Mouse (Mus musculus) heart, postnatal 14 days (tissue): ENCODE measurements around the gene Phb2. TPM values are rescaled to one million over a fixed set of nuclear protein-coding genes. Genes with fewer than 3 reads are reported as not detected.

Experiments used
- DNase-seq, 2 experiments: peaks; one replicate each; pipeline ENCODE4 v3.0.0; 2021 to 2022
- intact Hi-C: fragments of 180-260 bp; cut with DNase I; formaldehyde crosslinking; loops from one replicate; pipeline ENCODE4 v1.15.1; 2025
- total RNA-seq, 2 experiments: library from RNA; stranded (reverse); gene quantifications; 2 replicates each; pipeline ENCODE4 v1.2.3; 2021

Phb2 gene
- total RNA-seq, 2 experiments from 2014 or later, result 326 to 358 TPM

DNA sequence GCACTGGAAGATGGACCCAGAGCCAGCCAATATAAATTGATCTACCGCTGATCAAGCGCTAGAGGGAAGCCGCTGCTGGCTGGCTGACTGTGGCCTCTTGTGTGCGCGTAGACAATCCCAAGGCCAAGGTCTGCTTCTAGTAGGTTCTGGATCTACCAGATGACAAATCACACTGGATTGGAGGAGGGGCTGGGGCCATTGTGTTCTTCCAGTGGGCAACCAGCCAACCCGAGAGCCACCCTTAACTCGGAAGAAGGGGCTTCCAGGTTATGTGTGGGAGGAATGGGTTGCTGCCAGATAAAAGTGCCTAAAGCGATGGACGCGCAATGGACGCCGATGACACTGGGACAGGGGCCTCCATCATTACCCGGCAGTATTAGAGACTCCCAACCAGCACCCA lies 5.8 kb downstream of the Phb2 start:
- intact Hi-C loops, result loop anchor here (10.0 kb wide), 1 partner anchor 297 kb away; no protein-coding TSS in a partner anchor

DNA sequence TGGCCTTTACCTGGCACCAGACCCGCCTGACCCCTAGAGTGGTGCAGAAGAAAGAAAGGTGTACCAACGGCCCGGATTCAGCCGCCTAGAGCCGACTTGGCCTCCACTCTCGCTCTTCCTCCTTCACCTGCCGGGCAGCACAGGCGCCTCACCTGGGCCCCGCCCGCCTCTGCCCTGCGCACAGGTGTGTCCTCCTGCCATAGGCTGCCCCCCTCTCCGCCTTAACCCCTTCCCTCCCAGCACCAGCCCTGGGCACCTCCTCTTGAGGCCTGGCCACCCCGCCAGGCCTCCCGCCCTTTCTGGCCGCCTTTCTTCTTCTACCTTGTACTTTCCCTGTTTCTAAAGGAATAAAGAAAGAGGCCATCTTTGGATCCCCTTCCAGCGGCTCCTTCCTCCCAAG lies 6.6 kb downstream of the Phb2 start:
- intact Hi-C loops, result loop anchor here (10.0 kb wide), 1 partner anchor 296 kb away; no protein-coding TSS in a partner anchor
- no peak for DNase-seq

More for the DNA sequence above, 5.8 kb downstream of the Phb2 start:
- no peak for DNase-seq

DNA sequence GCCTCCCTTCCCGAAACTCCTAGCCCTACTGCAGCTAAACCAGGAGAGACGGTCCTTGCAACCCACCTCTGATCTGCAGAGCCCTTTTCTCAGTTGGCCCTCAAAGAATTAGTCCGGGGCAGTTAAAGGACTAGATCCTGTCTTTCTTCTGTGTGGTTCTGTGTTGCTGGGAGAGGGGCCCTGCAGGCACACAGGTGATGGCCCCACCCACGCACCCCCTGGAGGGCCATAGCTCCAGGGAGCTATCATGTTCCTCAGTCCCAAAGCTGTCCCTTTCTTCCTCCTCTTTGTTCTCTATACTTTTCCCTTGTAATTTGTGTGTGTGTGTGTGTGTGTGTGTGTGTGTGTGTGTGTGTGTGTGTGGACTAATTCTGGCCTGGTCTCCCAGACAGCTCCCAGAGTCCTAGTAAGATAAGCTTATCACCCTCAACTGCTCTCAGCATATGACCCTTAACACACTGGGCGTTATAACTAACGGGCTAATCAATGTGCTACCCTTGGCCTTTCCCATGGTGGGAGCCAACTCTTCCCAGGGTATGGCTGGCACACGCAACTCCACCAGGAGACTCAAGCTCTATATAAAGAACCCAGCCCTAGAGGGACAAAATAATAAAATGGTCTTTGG lies 7.3 kb downstream of the Phb2 start:
- intact Hi-C loops, result loop anchor here (10.0 kb wide), 1 partner anchor 295 kb away; no protein-coding TSS in a partner anchor
- DNase-seq, result peak in 1 of 2 experiments; percentile 31

DNA sequence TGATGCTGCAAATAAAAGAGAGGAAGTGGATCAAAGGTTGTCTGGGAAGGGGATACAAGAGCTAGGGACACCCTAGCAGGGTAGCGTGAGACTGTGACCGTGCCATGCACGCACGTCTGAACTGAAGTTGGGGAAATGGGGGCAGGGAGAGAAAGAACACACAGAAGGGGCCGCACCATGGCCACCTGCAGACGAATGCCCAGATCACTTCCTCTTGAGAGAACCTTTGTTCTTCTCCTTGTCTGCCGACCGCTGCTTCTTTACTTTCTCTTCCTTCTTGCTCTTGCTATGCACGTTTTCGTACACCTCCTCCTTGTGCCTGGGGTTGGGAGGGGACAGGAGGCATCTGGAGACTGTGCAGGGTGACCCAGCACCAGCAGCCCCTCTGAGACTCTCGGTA lies 8.8 kb downstream of the Phb2 start:
- intact Hi-C loops, result loop anchor here (2.0 kb wide), 1 partner anchor 18 kb away; the partner anchor contains the start of gene Ptpn6

DNA sequence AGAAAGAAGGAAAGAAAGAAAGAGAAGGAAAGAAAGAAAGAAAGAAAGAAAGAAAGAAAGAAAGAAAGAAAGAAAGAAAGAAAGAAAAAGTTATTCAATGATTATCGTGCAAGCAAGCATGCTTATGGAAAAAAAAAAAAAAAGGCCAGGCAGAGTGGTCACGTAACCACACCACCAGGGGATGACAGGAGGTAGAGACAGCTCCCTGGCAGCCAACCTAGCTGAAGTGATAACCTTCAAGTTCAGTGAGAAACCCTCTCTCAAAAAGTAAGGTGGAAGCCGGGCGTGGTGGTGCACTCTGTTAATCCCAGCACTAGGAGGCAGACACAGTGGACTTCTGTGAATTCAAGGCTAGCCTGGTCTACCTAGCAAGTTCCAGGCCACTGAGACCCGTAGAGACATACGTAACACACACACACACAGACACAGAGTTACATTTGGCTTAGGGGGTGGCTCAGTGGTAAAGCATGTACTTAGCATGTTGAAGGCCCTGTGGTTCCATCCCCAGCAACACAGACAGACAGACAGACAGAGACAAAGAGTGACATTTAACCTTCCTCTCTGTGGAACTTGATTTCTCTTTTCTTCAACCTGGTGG lies 10.8 kb downstream of the Phb2 start:
- DNase-seq, result peak in 1 of 2 experiments; percentile 51
- intact Hi-C loops, result no loop called here

More for the DNA sequence above, 8.8 kb downstream of the Phb2 start:
- no peak for DNase-seq

DNA sequence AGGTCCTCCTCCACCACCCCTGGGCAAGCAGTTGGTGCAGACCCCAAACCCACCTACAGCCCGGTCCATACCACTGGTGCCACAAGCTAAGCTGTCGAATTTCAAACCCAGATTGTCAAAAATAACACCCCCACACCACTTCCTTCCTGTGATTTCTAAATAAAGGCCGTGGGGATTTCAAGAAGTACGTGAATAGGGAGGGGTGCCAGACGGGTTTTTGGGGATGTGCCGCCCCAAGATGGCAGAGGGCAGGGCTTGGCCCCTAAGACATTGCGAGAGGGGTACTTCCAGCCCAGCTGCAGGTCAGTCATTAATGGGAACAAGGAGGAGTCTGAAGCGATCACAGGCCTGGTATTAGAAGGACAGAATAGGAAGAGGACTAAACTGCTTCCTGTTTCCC lies 11.4 kb downstream of the Phb2 start:
- intact Hi-C loops, result no loop called here

DNA sequence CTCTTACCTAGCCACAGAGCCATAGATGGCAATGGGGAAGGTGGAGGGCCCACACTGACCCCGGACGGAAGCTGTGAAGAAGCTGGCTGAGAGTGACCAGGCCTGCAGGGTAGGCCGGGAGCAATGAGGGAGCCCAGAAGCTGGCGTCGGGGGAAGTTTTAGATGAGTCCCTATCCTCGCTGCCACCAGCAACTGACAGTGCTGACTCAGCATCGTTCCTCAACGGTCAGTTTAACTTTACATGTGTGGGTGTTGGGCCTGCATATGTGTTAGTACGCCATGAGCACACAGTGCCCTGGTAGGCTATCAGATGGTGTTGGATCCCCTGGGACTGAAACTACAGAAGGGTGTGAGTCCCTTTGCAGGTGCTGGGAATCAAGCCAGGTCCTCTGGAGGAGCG lies 12.3 kb downstream of the Phb2 start:
- intact Hi-C loops, result no loop called here
- no peak for DNase-seq

More for the DNA sequence above, 11.4 kb downstream of the Phb2 start:
- no peak for DNase-seq

DNA sequence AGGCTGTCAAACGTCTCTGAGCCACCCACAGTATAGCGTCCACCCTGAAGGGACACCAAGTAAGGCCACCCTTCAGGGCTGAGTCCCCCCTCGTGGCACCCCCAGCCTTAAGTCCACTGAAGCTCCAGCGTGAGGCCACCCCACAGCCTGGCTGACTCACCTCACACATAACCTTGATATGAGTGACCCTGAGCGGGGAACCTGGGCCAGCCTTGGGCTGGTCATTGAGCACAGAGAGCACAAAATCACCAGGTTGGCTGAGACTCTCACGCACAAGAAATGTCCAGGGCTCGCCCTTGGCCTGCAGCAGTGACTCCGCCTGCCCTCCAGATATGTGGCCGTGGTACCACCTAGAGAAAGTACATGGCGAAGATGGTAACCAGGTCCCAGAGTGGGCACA lies 16.5 kb downstream of the Phb2 start:
- no peak for DNase-seq
- intact Hi-C loops, result no loop called here

DNA sequence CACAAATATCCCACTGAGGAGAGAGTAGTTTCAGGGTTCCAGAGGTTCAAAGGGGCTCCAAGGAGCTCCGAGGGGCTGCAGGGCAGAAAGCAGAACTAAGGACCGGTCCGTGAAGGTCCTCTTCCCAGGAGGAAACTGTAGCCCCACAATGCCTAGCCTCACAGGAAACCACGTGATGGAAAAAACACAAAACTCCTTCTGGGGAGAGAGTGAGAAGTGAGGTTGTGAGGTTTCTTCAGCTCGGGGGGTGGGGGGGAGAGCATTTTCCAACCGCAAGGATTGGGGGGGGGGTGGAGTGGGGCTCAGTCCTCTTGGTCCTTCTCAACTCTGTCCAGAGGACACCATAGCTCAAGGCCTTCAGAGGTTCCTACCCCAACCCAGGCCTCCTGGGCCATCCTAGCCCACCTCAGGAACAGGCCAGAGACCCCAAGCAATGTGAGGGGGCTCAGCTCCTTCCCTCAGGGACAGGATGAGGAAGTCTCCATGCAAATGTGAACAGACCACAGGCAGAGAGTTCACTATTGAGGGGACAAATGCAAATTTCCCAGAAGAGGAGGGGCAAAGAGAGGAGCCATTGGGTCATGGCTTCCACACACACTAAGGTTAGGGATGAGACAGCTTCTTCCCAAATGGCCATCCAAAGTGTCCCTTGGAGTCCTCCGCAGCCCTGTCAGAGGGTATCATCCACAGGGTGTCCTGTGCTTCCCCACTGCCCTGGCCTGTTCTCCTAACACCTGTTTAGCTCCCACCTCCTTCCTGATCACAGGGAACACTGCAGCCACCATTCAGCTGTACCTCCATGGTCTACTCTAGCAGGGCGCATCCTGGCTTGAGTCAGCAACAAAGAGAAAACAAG lies 17.9 kb downstream of the Phb2 start:
- DNase-seq, result no peak
- intact Hi-C loops, result no loop called here

DNA sequence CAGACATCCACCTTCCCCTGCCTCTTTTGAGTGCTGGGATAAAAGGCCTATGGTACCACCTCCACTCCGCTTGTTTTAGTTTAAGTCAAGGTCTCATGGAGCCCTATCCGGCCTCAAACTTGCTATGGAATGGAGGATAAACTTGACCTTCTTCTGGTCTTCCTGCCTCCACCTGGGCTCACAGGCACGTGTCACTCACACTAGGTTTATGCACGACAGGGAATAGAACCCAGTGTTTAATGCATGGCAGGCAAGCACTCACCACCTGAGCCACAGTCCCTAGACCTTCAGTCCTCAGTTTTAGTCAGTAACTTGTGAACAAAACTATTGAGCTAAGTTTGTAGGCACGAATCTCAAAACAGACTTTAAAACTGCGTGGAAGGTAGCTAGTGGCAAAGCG lies 18.9 kb downstream of the Phb2 start:
- intact Hi-C loops, result no loop called here
- DNase-seq, result no peak

DNA sequence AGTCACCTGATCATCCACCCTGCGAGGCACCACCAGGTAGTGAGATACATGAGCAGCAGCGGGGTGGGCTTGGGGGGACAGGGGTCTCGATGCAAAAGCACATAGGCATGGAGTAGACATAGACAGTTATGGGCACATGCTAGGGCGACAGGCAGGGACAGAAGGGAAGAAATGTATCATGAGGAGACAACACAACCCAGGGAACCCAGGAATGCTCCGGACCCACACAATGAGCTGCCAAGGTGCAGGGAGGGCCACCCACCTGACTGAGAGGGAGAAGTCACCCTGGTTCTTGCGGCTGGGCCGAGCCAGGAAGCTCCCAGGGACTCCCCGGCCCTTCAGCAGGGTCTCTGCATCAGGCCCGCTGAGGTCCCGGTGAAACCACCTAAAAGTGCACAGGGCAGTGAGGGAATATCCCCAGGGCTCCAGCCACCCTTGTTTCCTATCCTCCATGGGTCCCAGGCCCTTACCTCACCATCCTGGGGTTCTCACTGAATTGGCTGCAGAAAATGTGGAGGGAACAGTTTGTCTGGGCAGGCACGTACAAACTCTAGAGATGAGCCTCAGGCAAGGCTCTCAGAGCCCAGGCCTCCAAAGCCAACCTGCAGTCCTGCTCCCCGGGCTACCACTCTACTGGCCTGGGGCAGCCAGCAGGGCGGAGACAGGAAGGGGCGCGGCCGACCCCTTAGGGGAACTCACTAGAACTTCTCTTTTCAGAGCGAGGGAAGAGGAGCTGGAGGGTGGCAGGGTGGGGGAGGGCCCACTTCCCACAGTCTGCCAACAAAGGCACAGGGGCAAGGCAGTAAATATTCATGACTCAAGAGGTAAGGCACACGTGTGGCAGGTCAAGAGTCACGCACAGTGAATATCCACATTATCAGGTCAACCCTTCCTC lies 20.6 kb downstream of the Phb2 start:
- DNase-seq, result peak; percentile 41 to 53
- intact Hi-C loops, result no loop called here

DNA sequence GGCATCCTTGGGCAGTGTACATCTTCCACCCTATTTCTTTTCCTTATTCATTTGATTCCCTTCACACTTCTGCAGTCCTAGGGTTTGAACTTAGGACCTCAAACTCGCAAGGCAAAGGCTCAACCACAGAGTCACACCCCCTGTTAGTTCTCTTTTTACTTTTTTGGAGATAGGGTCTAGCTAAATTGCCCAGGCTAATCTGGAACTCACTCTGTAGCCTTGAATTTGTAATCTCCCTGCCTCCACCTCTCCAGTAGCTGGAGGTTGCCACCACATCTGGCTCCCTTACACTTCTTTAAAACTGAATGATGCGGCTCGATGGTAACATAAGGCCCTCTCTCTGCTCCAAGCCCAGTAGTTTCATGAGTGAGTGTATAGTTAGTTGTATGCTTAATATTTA lies 22.3 kb downstream of the Phb2 start:
- DNase-seq, result no peak
- intact Hi-C loops, result no loop called here

DNA sequence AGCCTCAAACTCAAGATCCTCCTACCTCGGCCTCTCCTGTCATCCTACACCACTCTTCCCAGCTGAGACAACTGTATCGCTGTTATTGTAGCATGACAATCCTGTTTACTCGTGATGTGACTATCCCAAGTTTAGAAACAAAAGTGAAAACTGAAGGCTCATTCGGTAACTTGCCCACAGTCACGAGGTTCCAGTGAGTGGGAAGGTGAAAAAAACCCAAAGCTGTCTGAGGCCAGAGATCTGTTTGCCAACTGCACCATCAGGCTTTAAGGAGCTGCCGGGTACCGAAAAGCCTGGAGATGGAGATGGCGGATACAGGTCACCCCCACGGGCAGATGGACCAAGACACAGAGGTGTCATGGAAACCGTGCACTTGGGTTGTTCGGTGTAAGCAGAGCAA lies 24.9 kb downstream of the Phb2 start:
- intact Hi-C loops, result loop anchor here (5.0 kb wide), 1 partner anchor 165 kb away; the partner anchor contains the start of gene C1rb
- no peak for DNase-seq

DNA sequence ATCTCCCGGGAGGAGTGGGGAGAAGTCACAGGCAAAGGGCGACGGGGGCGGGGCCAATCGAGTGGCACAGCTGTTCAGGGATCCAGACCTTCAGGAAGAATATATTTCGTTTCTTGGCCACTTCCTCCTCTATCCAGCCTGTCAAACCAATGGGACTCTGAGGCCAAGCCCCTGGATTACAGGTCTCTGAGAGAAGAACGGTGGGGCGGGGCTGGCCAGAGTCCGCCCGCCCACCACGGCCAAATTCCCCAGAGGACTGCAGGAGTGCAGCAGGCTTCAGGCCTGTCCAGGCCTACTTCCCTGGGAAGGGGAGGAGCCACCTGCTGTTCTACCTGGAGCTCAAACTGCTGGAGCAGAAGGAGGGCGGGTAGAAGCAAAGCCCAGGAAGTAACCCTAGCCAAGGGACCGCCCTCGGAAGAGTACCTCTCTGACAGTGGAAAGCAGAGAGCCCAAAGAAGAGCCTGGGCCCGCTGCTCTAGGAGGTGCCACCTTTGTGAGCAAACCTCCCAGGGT lies 26.4 kb downstream of the Phb2 start, which contains the start of gene Ptpn6:
Gene Ptpn6, minus strand, starts transcription at position 204 of the 513 bp plus-strand sequence.
- intact Hi-C loops, result loop anchor here (2.0 to 5.0 kb wide), 2 partner anchors 18 to 166 kb away; partner anchors contain the start of gene C1rb
- peak in 1 of 2 experiments; percentile 36 for DNase-seq

DNA sequence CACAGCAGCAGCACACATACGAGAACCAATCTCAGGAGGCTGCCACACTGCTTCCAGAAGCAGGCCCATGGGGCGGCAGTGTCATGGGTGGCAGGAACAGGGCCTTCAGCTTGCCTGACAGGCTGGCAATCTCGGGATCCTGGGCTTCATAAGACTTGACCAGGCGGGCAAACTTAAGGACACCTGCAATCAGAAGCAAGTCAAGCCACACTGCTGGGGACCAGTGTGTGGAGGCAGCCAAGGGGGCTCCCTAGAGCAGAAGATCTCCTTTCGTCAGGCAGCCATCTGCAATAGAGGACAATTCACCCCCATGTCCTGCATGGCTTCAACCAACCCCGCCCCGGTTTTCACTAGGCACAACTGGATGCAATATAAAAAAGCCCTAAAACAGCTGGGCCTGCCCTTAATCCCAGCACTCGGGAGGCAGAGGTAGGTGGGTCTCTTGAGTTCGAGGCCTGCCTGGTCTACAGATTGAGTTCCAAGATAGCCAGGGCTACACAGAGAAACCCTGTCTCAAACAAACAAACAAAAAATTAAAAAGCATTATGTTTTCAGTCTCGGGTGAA lies 27.2 kb downstream of the Phb2 start:
- intact Hi-C loops, result loop anchor here (2.0 to 5.0 kb wide), 2 partner anchors 19 to 167 kb away; partner anchors contain the start of gene C1rb

DNA sequence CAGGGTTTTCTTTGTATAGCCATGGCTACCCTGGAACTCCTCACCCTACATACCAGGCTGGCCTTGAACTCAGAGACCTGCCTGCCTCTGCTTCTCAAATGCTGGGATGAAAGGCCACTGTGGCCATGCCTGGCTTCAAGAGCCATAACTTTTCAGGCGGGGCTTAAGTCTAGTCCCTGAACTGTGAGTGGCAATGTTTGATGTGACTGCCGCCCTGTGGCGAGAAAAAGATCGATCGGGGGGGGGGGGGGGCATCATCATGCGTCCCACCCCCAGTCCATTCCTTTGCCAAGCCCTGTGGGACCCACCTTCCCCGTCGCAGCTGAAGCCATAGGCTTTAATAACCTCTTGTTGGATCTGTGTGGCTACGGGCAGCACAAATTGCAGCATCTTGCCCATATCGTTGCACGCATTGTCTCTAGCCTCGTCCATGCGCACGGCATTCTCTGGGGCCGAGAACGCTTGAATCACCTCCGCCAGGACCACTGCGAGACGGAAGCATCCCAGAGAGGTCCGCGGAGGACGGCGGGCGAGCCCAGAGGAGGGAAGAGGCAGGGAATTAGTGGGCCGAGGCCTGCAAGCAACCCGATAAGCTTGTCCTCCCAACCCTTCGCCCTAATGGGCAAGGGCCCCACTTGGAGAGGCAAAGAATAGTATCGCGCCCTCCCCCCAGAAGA lies 28.2 kb downstream of the Phb2 start:
- intact Hi-C loops, result loop anchor here (1.0 to 5.0 kb wide), 3 partner anchors 16 to 38 kb away; partner anchors contain the start of genes Atn1, Emg1, Gm45234 and Phb2
- no peak for DNase-seq

More for the DNA sequence above, 27.2 kb downstream of the Phb2 start:
- DNase-seq, result no peak

DNA sequence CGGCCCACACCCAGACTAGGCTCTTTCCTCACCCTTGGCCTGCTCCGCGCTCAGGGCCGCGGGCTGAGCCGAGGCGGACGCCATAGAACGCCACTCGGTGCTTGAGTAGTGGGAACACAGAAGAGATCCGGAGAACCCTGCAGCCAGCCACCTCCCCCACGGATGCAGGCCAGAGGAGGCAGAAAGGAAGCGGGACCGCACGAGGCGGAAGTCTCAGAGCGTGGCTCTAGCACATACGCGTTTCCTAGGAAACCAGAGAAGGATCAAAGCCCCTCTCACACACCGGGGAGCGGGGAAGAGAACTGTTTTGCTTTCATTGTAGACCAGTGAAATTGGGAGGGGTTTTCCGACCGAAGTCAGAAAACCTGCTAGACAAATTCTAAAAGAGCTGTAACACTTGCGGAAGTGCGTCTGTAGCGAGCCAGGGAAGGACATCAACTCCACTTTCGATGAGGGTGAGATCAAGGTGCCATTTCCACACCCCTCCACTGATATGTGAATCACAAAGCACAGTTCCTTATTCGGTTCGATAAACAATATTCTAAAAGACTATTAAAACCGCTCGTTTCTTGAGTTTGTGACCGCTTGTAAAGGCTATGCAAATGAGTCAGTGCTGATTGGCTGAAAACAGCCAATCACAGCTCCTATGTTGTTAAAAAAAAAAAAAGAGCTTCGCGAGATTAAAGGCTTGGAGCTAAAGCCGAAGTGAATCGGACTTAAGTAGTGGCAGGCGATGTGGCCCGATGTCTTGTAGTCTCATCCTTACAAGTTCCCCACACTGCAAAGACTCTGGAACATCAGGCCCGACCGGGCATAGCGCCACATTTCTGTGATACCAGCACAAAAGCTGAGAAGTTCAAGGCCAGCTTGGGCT lies 29.0 kb downstream of the Phb2 start, which contains the start of gene Grcc10:
Gene Grcc10, minus strand, starts transcription at position 487 of the 874 bp plus-strand sequence.
- peak; percentile 85 for DNase-seq
- intact Hi-C loops, result loop anchor here (1.0 to 5.0 kb wide), 3 partner anchors 16 to 39 kb away; partner anchors contain the start of genes Atn1, Emg1, Gm45234 and Phb2
